Mouse (Mus musculus): ENCODE measurements around the gene Cdh16. TPM values are rescaled to one million over a fixed set of nuclear protein-coding genes. Genes with fewer than 3 reads are reported as not detected.
"Not testable (repeated sequence)": the region's sequence is repeated elsewhere in the genome, so short reads cannot be mapped to it uniquely, and the experiment has no call there.

Gene Cdh16
- not detected in 2 replicates for total RNA-seq (2021)
- long read RNA-seq, experiment 1 = 0 reads
- long read RNA-seq, experiment 2 = 0 reads

DNA sequence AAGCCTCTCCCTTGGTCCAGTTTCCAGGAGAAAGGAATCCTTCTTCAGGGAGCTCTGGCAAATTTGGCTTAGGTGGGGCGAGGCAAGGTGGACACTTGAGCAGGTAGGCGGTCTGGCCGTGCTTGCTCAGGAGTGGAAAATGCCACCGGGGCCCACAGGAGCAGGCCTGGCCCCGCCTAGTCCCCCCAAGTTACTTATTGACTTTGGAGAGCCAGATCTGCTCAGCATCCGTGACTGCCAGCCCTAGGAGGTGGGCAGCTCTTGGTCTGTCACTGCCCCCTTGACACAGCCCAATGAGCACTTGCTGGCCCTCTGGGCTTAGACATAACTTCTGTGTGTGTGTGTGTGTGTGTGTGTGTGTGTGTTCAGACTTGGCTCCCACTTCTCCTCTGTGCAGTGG, at the start of gene Cdh16:
Gene Cdh16, minus strand, starts transcription at position 236 of the 400 bp plus-strand sequence.
- no peak for DNase-seq

DNA sequence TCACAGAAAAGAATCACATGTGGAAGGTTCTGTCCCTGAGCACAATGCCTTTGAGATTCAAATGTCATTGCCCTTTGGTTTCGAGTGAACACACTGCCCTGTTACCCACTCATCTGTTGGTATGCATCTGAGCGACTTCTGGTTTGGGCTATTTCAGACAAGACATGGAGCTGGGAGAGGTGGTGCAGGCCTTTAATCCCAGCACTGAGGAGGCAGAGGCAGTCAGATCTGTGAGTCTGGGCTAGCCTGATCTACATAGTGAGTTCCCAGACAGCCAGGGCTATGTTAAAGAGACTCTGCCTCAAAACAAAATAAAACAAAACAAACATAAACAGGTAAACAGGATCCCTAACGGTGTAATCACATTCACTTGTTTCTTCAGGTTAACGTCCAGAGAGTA, 31.4 kb upstream of the Cdh16 start:
- no peak for DNase-seq

DNA sequence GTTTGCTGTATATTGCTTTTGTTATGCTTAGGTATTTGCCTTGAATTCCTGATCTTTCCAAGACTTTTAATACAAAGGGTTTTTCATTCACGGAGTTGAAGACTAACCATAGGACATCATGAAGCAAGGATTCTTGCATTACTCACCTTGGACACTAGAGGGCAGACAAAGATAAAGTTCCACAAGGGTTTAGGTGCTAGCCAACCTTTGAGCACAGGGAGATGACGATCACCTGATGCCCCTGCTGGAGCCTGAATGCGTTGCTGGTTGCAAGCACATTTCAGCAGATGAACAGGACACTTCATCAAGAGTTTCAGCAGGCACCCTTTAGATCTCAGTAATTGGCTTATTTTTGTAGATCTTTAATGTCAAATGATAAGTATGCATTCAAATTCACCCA, 30.8 kb upstream of the Cdh16 start:
- DNase-seq = peak; percentile 82

DNA sequence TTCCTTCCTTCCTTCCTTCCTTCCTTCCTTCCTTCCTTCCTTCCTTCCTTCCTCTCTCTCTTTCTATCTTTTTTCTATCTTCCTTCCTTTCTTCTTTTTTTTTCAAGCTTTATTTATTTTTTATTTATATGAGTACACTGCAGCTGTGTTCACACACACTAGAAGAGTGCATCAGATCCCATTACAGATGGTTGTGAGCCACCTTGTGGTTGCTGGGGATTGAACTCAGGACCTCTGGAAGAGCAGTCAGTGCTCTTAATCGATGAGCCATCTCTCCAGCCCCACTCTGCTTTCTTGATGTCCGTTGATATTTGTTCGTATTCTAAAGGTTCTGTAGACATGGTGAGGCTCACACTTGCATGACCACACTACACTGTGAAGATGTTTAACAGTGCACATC, 20.0 kb upstream of the Cdh16 start:
- DNase-seq = not testable (repeated sequence)

DNA sequence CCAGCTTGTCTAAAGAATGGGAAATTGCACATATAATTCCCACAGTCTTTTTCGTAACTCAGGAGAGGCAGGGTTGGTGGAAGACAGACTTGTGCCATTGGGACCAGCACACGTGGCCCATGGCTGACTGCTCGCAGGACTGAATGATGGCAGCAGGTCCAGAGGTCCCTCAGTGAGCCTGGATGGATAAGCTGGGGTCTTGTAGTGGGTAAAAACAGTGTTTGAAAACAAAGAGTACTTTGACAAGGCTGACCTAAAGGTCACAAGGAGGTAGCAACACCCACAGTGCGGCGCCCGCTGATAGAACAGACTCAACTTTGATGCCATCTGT, 18.1 kb upstream of the Cdh16 start:
- DNase-seq = no peak

DNA sequence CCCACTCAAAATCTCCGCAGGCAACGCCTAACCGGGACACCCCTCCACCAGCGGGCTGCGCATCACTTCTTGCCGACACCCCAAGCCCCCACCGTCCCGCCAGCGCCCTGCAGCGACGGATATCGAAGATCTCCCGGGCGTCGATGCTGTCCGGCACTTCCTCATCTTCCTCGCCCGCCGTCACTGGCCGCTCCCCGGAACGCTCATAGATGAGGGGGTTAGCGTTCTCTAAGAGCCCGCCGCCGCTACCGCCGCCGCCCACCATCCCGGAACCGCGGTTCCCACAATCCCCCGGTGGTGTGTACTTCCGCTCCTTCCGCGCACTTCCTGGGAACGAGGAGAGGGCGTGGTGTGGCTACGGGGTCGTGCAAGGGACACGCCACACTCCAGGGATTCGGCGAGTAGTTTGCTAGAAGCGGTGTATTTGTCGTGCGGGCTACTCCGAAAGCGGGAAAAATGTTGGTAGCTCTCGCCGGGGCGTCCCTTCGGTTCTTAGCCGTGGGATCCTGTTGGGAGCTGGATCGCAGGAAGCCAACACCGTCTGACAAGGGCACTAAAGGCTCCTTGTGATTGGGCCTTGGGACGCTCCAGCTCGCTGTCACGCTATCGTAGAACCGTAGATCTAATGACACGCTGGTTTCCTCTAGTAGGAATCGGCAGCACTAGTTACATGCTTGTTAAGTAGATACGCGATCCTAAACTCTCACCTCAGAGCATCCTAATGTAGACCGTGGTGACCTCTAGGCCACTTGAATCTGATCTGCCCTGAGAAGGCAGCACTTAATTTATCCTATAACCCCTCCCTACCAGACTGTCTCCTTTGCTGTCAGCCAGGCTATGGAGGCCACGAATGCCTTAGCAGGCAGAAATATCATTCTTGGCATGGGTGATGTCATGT, 17.5 kb upstream of the Cdh16 start, which contains the start of gene Ciao2b:
Gene Ciao2b, minus strand, starts transcription at position 540 of the 898 bp plus-strand sequence.
- DNase-seq = peak; percentile 93

DNA sequence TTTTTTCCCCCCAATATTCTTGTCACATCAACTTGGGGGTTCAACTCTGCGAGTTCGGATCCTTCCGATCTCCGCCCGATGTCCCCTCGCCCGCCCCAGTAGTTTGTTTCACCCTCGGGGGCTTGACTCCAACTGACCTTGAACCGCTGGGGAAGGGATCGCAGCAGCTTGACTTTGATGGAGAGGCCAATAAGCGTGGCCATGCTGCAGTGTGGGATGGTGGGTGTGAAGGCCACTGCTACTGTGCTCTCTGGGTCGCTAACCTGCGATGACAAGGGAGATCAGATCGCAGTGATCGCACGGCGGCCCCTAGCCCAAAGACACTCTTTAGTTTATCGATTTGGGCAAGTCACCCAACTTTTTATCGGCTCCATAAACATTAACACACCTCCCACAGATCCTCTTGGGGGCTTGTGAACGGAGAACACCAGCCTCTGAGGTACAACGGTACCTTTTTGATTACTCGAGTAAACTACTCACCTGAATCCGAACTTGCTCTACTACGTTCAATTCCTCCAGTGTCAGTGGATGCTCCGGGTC, 16.7 kb upstream of the Cdh16 start:
- DNase-seq = no peak

DNA sequence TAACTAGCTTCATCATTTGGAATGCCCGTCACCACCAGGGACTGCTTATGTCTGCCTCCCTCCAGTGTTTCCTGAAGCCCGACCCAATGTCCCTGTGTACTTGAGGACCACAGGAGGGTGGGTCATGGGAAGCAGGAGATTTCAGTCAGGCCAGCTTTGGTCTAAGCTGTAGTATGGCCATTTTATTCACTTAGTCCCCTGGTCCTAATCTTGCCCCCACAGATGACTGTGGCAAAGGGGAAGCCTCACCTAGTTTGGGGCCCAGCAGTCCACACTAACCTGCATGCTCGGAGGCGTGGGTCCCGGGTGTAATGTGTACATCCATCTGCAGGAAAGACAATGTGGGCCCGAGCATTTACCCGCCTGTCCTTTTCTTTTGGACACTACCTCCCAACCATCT, 16.0 kb upstream of the Cdh16 start:
- DNase-seq = no peak

DNA sequence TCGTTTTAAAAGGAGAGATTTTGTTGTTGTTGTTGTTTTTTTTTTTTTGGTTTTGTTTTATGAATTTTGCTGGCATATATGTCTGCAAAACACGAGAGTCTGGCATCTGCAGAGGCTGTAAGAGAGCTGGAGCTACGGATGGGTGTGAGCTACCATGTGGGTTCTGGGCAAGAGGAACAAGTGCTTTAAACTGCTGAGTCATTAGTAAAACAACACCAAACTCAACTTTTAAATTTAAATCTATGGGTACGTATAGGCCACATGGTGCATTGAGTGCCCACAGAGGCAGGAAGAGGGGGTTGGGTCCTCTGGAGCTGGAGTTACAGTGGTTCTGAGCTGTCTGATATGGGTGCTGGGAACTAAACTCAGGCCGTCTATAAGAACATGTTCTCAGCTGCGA, 13.8 kb upstream of the Cdh16 start:
- DNase-seq = no peak

DNA sequence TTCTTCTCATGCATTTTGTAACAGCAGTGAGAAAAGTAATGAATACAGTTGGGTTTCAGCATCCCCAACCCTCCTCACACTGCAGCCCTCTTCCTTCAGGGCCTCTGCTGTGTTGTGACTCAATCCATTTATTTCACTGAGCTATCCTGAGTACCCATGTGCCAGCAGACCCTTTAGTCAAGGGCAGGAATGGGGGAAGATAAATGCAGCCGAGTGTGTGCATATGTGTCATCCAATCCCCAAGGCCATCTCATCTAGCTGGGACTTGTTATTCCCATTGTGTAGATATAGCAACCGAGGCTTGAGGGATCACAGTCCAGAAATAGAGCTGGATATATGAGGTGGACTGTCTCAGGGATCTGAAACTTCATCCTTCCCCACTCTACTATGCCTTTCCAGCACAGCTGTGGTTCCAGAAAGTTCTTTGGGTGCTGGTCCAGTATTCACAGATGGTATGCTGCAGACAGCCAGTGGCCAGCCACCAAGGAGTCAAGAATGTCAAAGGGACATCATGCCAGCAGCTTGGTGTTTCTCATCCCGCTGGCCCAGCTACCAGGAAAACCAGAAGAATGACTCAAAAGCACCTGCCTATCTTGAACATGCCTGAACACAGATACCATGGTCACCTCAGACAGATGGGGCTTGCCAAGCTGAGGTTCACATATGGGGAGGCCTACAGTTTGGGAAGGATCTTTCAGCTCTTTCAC, 11.0 kb upstream of the Cdh16 start:
- DNase-seq = no peak

DNA sequence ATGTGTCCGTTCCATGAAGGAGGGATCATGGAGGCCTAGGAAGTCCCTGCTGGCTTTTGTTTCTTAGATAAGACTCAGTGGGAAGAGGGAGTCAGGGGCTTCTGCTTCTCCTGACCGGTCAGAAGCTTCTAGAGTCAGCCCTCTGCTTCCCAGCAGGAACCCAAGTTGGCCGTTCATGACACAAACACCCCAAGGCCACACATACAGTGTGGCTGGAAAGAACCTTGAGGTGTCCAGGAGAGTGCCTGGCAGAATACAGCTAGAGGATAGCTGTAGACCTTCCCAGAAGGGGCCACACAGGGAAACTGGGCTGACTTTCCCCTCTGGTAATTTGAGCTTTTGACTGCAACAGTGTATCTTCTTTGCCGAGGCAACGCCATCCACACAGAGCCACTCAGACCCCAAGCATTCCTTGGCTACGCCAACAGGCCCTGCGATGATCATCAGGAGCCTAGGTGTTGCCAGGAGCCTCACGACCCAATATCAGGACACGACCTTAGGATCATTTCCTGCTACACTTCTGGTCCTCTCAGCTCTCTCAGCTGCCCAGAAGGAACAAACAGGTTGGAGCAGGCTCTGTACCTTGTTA, 9.1 kb upstream of the Cdh16 start:
- DNase-seq = peak; percentile 50

DNA sequence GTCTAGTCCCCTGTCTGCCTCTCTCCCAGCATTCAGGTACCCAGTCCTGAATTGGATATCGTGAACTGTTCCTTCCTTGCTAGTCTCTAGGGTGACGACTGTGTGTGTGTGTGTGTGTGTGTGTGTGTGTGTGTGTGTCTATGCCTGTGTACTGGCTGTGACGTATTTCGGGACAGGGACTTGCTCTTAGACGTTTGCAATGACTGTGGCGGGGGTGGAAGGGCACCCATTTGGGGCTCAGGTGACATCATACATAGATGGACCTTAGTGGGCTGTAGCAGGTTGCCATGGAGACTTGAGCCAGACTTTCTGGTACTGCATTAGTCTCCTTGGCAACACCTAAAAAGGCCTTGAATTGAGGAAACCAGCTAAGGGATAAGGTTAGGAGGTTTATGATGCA, 8.3 kb upstream of the Cdh16 start:
- peak; percentile 3 for DNase-seq

DNA sequence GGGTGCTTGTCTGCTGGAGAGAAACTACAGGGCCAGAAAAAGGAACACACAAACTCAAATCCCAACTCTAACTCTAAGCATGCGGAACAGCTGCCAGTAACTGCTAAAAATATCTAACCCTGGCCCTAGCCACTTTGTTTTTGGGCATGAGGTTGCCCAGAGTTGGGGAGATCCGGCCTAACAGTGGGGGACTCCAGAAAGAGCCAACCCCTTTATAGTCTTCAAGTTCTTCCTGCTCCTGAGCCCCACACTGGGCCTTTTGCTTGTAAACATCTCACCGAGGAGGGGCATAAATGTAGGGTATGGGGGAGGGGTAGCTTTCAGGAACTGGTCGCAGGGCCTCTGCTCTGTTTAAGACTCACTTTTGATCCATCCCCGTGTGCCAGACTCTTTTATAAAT, 7.8 kb upstream of the Cdh16 start:
- peak; percentile 5 for DNase-seq

DNA sequence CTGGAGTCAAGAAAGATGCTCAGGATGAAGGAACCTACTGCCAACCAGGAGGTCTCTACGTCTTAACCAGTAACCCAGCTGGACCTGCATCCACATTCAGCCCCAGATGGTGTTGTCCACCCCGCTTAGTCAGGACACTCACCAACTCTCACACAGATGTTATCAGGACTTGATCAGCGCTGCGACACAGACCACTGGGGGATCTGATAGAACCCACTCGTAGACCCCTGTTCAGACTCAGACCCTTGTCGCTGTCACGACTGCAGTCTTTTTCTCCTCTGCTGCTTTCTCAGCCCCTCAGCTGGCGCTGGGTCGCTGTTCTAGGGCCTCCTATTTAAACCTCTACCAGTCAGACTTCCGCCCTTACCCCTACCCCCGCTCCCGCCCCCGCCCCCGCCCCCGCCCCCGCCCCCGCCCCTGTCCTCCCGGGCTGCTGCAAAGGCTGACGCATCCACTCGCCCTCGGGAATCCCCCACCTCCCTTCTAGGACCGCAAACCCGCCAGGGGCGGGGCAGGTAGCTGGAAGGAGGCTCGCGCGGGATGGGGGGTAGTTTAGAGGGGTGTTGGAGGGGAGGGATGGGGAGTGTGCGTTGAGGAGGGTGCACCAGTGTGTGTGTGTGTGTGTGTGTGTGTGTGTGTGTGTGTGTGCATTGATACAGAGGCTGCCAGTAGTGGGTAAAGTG, 6.9 kb upstream of the Cdh16 start, which contains the start of gene Rrad:
Gene Rrad, minus strand, starts transcription at position 347 of the 683 bp plus-strand sequence.
- peak; percentile 79 for DNase-seq

DNA sequence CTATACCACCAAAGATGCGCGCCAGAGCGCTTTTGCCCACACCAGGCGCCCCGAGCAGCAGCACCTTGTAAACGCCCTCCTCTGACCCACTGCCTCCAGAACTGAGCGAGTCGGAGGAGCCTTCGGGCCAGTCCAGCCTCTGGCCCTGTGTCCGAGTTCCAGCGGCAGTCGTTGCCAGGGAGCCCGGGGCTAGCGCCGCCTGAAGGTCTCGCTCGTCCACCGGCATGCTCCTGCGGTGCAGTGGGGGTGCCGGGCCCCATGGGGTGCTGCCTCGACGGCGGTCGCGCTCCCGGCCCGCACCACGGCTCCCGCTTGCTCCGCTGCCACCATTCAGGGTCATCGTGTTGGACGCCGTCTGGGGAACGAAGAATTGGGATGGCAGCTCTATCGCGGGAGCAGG, 6.4 kb upstream of the Cdh16 start:
- DNase-seq = peak; percentile 51

DNA sequence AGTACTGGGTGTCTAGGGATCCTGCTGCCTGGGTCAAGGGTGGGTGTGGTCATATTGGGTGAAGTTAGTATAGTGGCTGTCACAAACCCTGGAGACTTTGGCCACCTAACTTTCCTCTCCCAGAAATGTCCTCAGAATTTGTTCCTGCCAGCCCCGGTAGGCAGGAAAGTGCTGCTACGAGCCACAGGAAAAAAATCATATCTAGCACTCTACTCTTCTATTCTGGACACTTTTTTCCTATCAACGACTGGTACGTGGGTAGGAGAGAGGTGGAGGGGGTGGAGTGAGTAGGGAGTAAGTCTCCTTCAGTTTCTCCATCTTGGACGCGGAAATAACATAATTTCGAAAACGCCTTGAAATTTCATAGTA, 5.9 kb upstream of the Cdh16 start:
- no peak for DNase-seq

DNA sequence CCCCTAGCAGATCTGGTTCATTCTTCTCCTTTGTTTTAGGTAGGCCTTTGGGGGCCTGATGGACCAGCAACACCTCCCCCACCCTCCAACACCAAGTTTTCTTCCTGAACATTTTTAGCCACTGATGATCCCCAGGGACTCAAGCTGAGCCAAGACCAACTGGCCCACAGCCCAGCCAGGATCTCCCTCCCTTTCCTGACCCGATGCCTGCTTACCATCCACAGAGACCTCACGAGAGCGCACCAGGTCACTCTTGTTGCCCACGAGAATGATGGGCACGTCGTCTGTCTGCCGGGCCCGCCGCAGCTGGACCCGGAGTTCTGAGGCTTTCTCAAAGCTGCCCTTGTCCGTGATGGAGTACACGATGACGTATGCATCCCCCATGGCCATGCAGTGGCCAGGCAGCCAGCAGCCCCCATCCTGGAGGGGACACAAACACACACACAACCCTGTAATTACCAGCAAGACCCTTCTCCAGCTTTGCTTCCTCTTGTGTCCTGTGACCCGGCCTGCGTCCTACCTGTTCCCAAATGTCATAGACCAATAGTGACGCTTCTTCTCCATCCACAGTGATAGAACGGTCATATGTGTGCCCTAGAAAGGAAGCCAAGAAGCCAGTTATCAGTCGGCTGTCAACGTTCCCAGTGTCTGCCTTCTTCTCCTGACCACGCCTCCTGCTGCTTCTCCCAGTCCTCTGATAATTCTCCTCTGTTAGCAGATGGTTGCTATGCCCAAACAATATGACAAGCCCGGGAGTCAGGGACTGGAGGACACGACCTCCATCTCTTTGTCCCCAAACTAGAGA, 5.3 kb upstream of the Cdh16 start:
- DNase-seq = peak; percentile 76

DNA sequence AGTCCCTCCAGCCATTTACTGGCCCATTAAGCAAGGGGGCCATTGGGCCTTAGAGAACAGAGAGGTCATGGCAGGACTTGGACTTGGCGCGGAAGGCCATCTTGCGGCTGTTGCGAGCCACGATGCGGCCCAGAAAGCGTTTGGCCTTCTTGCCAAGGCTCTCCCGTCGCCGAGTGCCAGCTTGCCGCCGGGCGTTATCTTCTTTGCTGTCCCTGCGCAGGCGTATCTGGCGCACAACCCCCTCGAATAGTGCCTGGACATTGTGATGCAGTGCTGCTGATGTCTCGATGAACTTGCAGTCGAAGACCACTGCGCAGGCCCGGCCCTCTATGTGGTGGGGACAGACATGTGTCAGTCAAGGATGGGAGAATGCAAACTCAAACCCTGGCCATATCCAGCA, 4.2 kb upstream of the Cdh16 start:
- DNase-seq = peak; percentile 8

DNA sequence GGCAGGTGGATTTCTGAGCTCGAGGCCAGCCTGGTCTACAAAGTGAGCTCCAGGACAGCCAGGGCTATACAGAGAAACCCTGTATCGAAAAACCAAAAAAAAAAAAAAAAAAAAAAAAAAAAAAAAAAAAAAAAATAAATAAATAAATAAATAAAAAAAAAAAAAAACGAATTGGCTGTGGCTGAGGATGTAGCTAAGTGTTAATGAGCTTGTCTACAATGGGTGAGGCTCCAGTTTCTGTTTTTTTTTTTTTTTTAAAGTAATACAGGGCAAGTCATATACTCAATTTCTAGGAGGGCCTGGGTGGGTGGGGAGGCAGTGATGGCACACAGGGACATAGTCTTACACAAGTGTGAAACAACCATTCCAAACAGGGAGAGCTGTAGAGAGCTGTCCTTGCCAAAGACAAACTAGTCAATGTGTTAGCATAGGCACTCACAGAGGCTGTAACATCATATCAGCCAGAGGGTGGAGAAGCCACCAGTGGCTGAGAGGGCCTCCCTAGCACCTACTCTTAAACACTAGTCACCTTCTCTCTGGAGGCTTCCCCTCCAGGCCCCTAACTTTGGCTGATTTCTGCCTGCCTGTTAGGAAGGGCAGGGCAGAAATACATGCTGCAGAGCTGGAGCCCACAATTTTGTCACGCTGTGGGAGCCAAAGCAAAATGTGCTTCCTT, 3.0 kb upstream of the Cdh16 start:
- DNase-seq = peak; percentile 0

DNA sequence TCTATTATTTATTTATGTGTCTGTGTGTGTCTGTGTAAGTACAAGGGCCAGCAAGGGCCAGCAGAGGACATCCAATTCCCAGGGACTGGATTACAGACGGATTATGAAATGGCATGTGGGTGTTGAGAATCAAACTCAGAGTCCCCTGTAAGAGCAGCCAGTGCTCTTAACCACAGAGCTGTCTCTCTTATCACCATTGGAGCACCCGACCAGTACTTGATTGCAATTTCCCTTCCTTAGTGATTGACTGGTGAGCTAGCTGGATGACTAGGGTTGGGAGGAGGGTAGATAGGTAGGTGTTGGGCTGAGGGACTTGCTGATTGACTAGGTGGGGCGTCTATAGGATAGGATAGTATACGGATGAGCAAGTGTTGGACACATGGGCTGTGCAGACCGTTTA, 3.4 kb downstream of the Cdh16 start:
- no peak for DNase-seq

DNA sequence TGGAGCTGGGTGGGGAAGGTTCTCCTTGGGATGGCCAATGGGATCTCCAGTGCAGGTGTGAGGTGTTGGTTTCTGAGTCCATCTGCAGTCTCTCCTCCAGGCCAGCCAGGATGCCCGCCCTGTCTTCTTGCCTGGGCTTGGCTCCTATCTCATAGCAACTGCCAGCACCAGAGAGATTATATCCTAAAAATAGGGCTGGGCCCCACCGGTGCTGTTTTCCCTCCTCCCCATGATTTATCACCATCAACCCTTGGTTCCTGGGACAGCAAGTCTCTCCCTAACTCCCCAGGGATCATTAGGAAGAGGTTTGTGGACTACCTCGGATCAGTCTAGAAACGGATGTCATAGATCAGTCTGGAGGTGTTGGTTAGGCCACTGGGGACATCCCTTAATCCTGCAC, 11.1 kb downstream of the Cdh16 start:
- no peak for DNase-seq
